Mouse (Mus musculus) liver, embryonic 14.5 days (tissue): ENCODE measurements around the gene Chp1. TPM values are rescaled to one million over a fixed set of nuclear protein-coding genes. Genes with fewer than 3 reads are reported as not detected.
A peak's percentile ranks its signal among the peaks of the same experiment; 100 is the strongest.

Experiments used
- ATAC-seq: fragments of 200-750 bp; cut with Nextera tagmentation; 2 replicates; pipeline ENCODE4 v1.8.0; 2017; ENCODE audit warnings: moderate number of reproducible peaks, mild to moderate bottlenecking, moderate library complexity; ENCODE audit not compliant: insufficient read depth
- DNase-seq, 3 experiments: peaks; one replicate each; pipeline ENCODE4 v3.0.0-alpha.2; 2012 to 2013; ENCODE audit warnings: low read depth in 3 of 3, low spot score in 3 of 3
- H3K27ac ChIP-seq: fragments of 300-500 bp; sonication (generic); 2 replicates; pipeline ENCODE4 v1.5.1; 2014; ENCODE audit warnings: moderate library complexity, mild to moderate bottlenecking, control low read depth, inconsistent platforms
- H3K27me3 ChIP-seq: fragments of 300-500 bp; sonication (generic); 2 replicates; pipeline ENCODE4 v1.6.1; 2014; ENCODE audit warnings: mild to moderate bottlenecking, low read length, moderate library complexity; ENCODE audit not compliant: control insufficient read depth, insufficient read depth
- H3K36me3 ChIP-seq: fragments of 300-500 bp; sonication (generic); replicated peaks from 2 replicates; pipeline ENCODE4 v1.6.1; 2014; ENCODE audit warnings: low read depth; ENCODE audit not compliant: control insufficient read depth, insufficient read depth
- H3K4me1 ChIP-seq, 2 experiments: fragments of 200-500 bp in 1 of 2; fragments of 300-500 bp in 1 of 2; sonication (generic) in 1 of 2; replicated peaks; 2 replicates each; pipeline ENCODE4 v1.6.1; 2012 to 2014; ENCODE audit warnings: antibody characterized with exemption in 1 of 2, inconsistent platforms in 1 of 2, low read length in 1 of 2; ENCODE audit not compliant: control insufficient read depth in 2 of 2, insufficient read depth in 2 of 2
- H3K4me2 ChIP-seq: fragments of 300-500 bp; sonication (generic); 2 replicates; pipeline ENCODE4 v1.6.1; 2014; ENCODE audit warnings: low read depth, mild to moderate bottlenecking, control low read depth, moderate library complexity
- H3K4me3 ChIP-seq, 2 experiments: fragments of 200-500 bp in 1 of 2; fragments of 300-500 bp in 1 of 2; sonication (generic) in 1 of 2; 2 replicates each; pipeline ENCODE4 v1.5.1; 2012 to 2014; ENCODE audit warnings: low read depth in 2 of 2, low read length in 2 of 2, mild to moderate bottlenecking in 2 of 2, control low read depth in 1 of 2, inconsistent platforms in 1 of 2, moderate library complexity in 1 of 2; ENCODE audit not compliant: insufficient read depth in 1 of 2
- H3K9ac ChIP-seq: fragments of 300-500 bp; sonication (generic); replicated peaks from 2 replicates; pipeline ENCODE4 v1.6.1; 2014; ENCODE audit warnings: mild to moderate bottlenecking, control low read depth, moderate library complexity
- H3K9me3 ChIP-seq: fragments of 300-500 bp; sonication (generic); 2 replicates; pipeline ENCODE4 v1.6.1; 2016; ENCODE audit warnings: low read length, mixed read lengths; ENCODE audit not compliant: control insufficient read depth
- CTCF ChIP-seq: IDR thresholded peaks from 2 replicates; pipeline ENCODE4 v1.5.1; 2016; ENCODE audit warnings: antibody characterized with exemption, low read depth, control low read depth
- EP300 ChIP-seq: IDR thresholded peaks from 2 replicates; pipeline ENCODE4 v1.6.1; 2016; ENCODE audit warnings: antibody characterized with exemption, low read depth
- WGBS: fragments of 180-500 bp; shearing (Covaris S2); extraction: QIAGEN DNeasy Blood & Tissue Kit; methylation state at CpG from one replicate; pipeline ENCODE4 v1.1.7; 2014; ENCODE audit not compliant: insufficient replicate concordance; 5-methylcytosine and 5-hydroxymethylcytosine counted together
- polyA plus RNA-seq, 2 experiments: library from polyadenylated mRNA; depleted of rRNA in 1 of 2; stranded (reverse) in 1 of 2; unstranded in 1 of 2; fragments of >200 nt; fragmentation: Nextera tagmentation in 1 of 2; extraction: Ambion mirVana in 1 of 2; gene quantifications; 2 replicates each; pipeline versions ENCODE4 v1.2.1 to v1.2.3; 2012 to 2014

Gene Chp1
- polyA plus RNA-seq, 2 experiments: 31.3 to 47.5 TPM

GRCm38 (mm10) chr2:119523836-119524235, 23.7 kb upstream of the Chp1 start:
- TF ChIP-seq CTCF: no peak
- no peak for TF ChIP-seq EP300
- Histone ChIP-seq H3K4me2 (no peak overlapping the region), H3K9ac (no peak overlapping the region), H3K9me3 (no peaks in the 10 kb centered on the region), H3K27me3 (no peaks in the 10 kb centered on the region), H3K4me3 (no peak overlapping the region), H3K27ac (no peak overlapping the region), H3K36me3 (no peaks in the 10 kb centered on the region), H3K4me1 (no peaks in the 10 kb centered on the region)
- ATAC-seq (no peak), DNase-seq (no peak)
- 64% methylated on average over 4 of the region's 4 CpGs for WGBS

DNA sequence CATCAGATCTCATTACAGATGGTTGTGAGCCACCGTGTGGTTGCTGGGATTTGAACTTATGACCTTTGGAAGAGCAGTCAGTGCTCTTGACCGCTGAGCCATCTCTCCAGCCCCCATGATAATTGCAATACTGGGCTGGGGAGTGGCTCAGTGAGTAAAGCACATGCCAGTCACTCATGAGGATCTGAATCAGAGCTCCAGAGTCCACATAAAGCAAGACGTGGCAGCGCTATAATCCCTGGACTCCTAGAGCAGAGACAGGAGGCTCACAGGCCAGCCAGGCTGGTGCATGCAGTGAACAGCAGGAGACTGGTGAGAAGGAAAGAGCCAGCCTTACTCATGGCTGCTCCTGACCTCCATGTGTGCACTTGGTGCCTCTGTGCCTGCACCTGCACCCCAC, 22.1 kb upstream of the Chp1 start:
- Histone ChIP-seq H3K4me1 (no peaks in the 10 kb centered on the region), H3K9me3 (no peaks in the 10 kb centered on the region), H3K9ac (no peak overlapping the region), H3K4me2 (no peak overlapping the region), H3K4me3 (no peak overlapping the region), H3K27ac (no peak overlapping the region), H3K36me3 (no peaks in the 10 kb centered on the region), H3K27me3 (no peaks in the 10 kb centered on the region)
- TF ChIP-seq CTCF (no peak), EP300 (no peak)
- WGBS: 67% methylated on average over 4 of the region's 4 CpGs
- DNase-seq (no peak), ATAC-seq (no peak)

- Histone ChIP-seq H3K9ac (no peak overlapping the region), H3K9me3 (no peaks in the 10 kb centered on the region), H3K4me1 (no peaks in the 10 kb centered on the region), H3K27me3 (no peaks in the 10 kb centered on the region), H3K4me2 (no peak overlapping the region), H3K36me3 (no peaks in the 10 kb centered on the region), H3K27ac (no peak overlapping the region), H3K4me3 (no peak overlapping the region)
- ATAC-seq (no peak), DNase-seq (no peak)
- 72% methylated on average over 9 of the region's 9 CpGs for WGBS
- TF ChIP-seq CTCF (no peak), EP300 (no peak)
Observed at GRCm38 (mm10) chr2:119538802-119539201, 8.7 kb upstream of the Chp1 start.

- DNase-seq (peak in 1 of 3 experiments; percentile 24), ATAC-seq (no peak)
- Histone ChIP-seq H3K4me3 (no peak overlapping the region), H3K36me3 (no peaks in the 10 kb centered on the region), H3K9me3 (no peaks in the 10 kb centered on the region), H3K27ac (no peak overlapping the region), H3K4me1 (no peaks in the 10 kb centered on the region; a peak in 2 of 4 replicates), H3K27me3 (no peaks in the 10 kb centered on the region), H3K4me2 (no peak overlapping the region), H3K9ac (no peak overlapping the region)
- TF ChIP-seq CTCF (peak; percentile 66), EP300 (no peak)
- 21% methylated on average over 1 of the region's 1 CpGs for WGBS
Observed at GRCm38 (mm10) chr2:119542106-119542505, 5.4 kb upstream of the Chp1 start.

DNA sequence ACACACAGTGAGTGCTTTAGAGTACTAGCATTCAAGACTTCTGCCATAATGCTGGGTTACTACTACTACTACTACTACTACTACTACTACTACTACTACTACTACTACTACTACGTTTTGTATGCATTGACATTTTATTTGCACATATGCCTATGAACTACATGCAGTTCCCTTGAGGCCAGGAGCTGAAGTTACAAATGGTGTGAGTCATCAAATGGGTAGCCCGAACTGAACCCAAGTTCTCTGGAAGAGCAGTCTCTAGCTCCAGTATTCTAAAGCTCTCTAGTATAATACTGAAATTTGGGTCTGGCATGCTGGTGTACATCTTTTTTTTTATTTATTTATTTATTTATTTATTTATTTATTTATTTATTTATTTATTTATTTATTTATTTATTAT, 3.8 kb upstream of the Chp1 start:
- Histone ChIP-seq H3K36me3 (no peaks in the 10 kb centered on the region), H3K4me1 (peaks cover 2 to 4% of the 10 kb centered on the region in 2 experiments), H3K27ac (no peak overlapping the region), H3K4me2 (no peak overlapping the region), H3K4me3 (no peak overlapping the region), H3K9me3 (no peaks in the 10 kb centered on the region), H3K9ac (no peak overlapping the region), H3K27me3 (no peaks in the 10 kb centered on the region)
- no peak for ATAC-seq
- no peak for DNase-seq
- WGBS: 58% methylated on average over 2 of the region's 2 CpGs
- TF ChIP-seq EP300 (no peak), CTCF (no peak)
